Mouse (Mus musculus): Measurements from ENCODE around the gene Eif1ad.
A peak's percentile ranks its signal among the peaks of the same experiment; 100 is the strongest.
"Not testable (repeated sequence)": the region's sequence is repeated elsewhere in the genome, so short reads cannot be mapped to it uniquely, and the experiment has no call there.

Eif1ad gene

DNA sequence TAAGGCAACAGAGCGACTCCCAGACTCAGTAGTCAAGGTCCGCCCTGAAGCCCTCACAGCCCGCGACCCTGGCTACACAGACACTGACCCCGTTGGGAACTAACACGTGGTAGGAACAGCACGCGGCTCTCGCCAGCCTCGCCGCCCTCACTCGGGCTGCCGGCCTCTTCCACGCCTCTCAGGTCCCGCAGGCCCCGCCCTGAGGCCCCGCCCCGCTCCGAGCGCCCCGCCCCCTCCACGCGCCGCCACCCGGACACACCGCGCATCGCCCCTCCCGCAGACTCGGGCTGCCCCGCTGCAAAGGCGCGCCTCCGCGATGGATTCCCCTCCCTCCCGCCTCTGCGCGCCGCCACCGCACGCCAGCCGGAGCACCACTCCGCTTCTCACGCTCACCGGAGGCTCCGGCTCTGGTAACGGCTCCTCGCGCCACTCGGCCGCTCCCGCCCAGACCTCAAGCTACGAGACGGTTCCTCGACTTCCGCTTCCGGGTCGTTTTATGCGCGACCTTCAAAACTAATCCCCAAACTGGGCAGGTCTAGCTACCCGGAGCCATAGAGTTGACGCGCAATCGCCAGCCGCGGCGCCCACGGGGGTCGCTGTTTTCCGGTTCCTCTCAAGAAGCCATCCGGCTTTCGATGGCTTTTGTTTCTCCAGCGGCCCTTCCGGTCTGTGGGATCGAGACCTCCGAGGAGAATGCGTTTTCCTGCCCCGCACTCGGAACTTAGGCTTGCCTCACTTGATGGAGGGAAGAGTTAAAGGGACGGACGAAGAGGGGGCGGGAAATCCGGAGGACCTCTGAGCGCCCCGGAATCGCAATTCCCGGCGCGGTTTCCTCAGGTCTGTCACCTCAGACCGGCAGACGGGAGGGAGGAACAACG, at the start of gene Eif1ad:
Gene Eif1ad (plus strand): TSS at position 567 of the 878 bp plus-strand sequence.
- Histone ChIP-seq H3K36me3 (ENCODE audit: control insufficient read depth, insufficient read depth, low read length, poor library complexity, severe bottlenecking) (peaks cover 6% of the 10 kb centered on the region), H3K27me3 (ENCODE audit: control insufficient read depth, insufficient read depth, low read length, poor library complexity, severe bottlenecking) (no peaks in the 10 kb centered on the region)
- DNase-seq (ENCODE audit: low read depth, low spot score): peak; percentile 97

DNA sequence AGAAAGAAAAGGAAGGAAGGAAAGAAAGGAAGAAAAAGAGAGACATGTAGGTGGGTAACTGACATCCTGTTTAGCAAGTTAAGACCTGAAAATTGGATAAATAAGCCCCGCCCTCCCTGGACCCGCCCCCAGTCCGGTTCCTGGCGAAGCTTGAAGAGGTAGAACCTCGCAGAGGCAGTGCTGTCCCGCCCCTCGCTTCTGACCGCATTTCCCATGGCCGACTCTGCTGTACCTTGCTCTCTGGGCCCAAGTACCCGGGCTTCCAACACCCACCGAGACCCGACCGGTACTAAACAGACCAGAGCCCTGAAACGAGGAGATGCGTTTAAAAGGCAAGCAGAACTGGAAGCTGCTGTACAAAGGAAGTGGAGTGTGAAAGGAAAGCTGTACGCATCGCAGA, 42.7 kb upstream of the Eif1ad start:
- Histone ChIP-seq H3K36me3 (ENCODE audit: control insufficient read depth, insufficient read depth, low read length, poor library complexity, severe bottlenecking) (no peaks in the 10 kb centered on the region), H3K27me3 (ENCODE audit: control insufficient read depth, insufficient read depth, low read length, poor library complexity, severe bottlenecking) (no peaks in the 10 kb centered on the region)
- DNase-seq (ENCODE audit: low read depth, low spot score): peak; percentile 18

DNA sequence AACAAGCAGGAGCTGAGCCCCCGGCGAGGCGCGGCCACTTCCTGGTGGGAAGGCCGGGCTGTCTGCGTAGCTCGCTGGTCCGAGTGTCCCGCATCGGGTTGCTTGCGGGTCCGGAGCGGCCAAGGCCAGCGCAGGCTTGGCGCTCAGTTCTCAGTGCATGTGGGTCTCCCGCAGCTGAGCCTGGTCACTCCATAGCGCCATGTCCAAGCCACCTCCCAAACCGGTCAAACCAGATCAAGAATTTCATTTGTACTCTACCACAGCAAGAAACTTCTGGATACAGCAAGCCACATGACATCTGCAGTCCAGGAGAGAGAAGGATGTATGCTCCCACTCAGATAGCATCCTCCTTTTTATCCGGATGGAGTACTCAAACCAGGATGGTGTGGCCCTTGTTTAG, 38.6 kb upstream of the Eif1ad start:
- no peaks in the 10 kb centered on the region for H3K27me3 ChIP-seq (ENCODE audit: control insufficient read depth, insufficient read depth, low read length, poor library complexity, severe bottlenecking)
- no peak for DNase-seq (ENCODE audit: low read depth, low spot score)
- no peaks in the 10 kb centered on the region for H3K36me3 ChIP-seq (ENCODE audit: control insufficient read depth, insufficient read depth, low read length, poor library complexity, severe bottlenecking)

DNA sequence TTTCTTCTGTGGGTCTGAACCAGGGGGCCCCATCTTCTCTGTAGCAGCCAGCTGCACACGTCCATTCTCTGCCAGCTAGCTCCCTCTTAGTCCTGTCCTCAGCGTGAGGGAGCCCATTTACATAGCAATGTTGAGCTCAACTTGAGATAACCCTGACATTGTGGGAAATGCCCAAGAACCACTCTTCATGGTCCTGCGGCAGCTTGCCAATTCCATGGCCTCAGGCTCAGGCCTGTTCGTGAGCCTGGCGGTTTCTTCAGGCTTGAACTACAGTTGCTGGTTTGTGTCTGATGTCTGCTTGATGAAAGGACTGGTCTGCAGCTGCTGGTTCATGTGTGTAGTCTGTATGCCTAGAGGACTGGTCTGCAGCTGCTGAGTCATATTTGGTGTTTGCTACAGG, 31.8 kb upstream of the Eif1ad start:
- Histone ChIP-seq H3K36me3 (ENCODE audit: control insufficient read depth, insufficient read depth, low read length, poor library complexity, severe bottlenecking) (no peaks in the 10 kb centered on the region), H3K27me3 (ENCODE audit: control insufficient read depth, insufficient read depth, low read length, poor library complexity, severe bottlenecking) (no peaks in the 10 kb centered on the region)
- DNase-seq (ENCODE audit: low read depth, low spot score): no peak

- no peak for DNase-seq (ENCODE audit: low read depth, low spot score)
- no peaks in the 10 kb centered on the region for H3K27me3 ChIP-seq (ENCODE audit: control insufficient read depth, insufficient read depth, low read length, poor library complexity, severe bottlenecking)
- no peaks in the 10 kb centered on the region for H3K36me3 ChIP-seq (ENCODE audit: control insufficient read depth, insufficient read depth, low read length, poor library complexity, severe bottlenecking)
These were observed 31.1 kb upstream of the Eif1ad start, which contains the start of gene Catsper1 for GRCm38 (mm10) chr19:5335441-5335840. Gene Catsper1 (plus strand): TSS chr19:5335741.

DNA sequence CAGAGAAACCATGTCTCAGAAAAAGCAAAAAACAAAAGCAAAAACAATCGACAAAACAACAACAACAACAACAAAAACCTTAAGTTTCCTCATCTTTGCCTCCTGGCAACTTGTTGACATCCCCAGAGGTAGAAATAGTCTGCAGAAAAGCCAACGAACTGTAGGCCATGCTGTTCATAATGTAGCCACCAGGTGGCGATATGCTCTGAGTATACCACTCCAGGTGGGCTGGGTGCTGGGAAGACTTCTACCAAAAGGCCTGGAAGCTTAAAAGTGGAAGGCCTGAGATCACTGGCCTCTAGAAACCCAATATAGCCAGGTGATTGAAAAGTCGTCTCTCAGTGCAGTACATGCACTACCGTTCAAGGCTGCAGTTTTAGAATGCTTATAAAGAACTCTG, 28.6 kb upstream of the Eif1ad start:
- H3K27me3 ChIP-seq (ENCODE audit: control insufficient read depth, insufficient read depth, low read length, poor library complexity, severe bottlenecking): no peaks in the 10 kb centered on the region
- DNase-seq (ENCODE audit: low read depth, low spot score): peak; percentile 86
- H3K36me3 ChIP-seq (ENCODE audit: control insufficient read depth, insufficient read depth, low read length, poor library complexity, severe bottlenecking): no peaks in the 10 kb centered on the region

GRCm38 (mm10) chr19:5341360-5341759, 25.2 kb upstream of the Eif1ad start:
- no peaks in the 10 kb centered on the region for H3K27me3 ChIP-seq (ENCODE audit: control insufficient read depth, insufficient read depth, low read length, poor library complexity, severe bottlenecking)
- DNase-seq (ENCODE audit: low read depth, low spot score): no peak
- H3K36me3 ChIP-seq (ENCODE audit: control insufficient read depth, insufficient read depth, low read length, poor library complexity, severe bottlenecking): no peaks in the 10 kb centered on the region

DNA sequence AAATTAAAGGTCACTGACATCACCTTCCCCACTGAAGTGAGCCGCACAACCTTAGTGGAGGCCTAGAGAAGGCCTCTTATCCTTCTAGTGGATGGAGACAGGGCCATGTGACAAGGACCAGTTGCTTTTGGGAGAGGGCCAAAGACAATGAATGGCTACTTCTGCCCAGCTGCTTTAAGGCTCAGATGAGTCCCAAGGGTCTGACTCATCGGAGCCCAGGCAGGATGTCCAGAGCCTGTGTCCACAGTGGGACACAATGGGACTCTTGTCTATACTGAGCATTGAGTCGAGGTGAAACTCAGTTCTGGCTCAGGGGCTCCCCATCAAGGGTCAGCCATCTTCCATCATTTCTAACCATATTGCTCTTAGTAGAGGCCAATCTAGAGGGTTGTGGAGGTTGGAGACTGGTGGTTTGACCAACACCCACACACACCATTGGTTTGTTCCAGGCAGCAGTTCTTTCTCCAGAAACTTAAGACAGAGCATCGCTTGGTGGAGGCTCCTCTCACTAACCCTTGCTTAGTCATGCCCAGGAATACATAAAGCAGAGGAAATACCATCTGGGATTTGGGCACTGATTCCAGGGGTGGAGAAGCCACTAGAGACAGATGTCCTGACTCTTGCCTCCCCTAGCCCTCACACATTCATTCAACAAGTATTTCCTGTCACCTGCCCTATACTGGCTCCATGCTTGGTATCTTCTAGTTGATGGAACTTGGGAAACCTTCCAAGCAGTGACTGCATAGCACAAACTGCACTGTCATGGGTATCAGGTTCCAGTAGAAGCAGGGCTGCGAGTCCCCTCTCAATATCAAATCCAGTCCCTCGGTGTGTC, 21.0 kb upstream of the Eif1ad start:
- Histone ChIP-seq H3K27me3 (ENCODE audit: control insufficient read depth, insufficient read depth, low read length, poor library complexity, severe bottlenecking) (no peaks in the 10 kb centered on the region; the same call in 1 of the 2 replicates), H3K36me3 (ENCODE audit: control insufficient read depth, insufficient read depth, low read length, poor library complexity, severe bottlenecking) (no peaks in the 10 kb centered on the region)
- no peak for DNase-seq (ENCODE audit: low read depth, low spot score)

GRCm38 (mm10) chr19:5348064-5348463, 18.5 kb upstream of the Eif1ad start:
- no peaks in the 10 kb centered on the region; the same call in 1 of the 2 replicates for H3K27me3 ChIP-seq (ENCODE audit: control insufficient read depth, insufficient read depth, low read length, poor library complexity, severe bottlenecking)
- no peak for DNase-seq (ENCODE audit: low read depth, low spot score)
- H3K36me3 ChIP-seq (ENCODE audit: control insufficient read depth, insufficient read depth, low read length, poor library complexity, severe bottlenecking): no peaks in the 10 kb centered on the region

DNA sequence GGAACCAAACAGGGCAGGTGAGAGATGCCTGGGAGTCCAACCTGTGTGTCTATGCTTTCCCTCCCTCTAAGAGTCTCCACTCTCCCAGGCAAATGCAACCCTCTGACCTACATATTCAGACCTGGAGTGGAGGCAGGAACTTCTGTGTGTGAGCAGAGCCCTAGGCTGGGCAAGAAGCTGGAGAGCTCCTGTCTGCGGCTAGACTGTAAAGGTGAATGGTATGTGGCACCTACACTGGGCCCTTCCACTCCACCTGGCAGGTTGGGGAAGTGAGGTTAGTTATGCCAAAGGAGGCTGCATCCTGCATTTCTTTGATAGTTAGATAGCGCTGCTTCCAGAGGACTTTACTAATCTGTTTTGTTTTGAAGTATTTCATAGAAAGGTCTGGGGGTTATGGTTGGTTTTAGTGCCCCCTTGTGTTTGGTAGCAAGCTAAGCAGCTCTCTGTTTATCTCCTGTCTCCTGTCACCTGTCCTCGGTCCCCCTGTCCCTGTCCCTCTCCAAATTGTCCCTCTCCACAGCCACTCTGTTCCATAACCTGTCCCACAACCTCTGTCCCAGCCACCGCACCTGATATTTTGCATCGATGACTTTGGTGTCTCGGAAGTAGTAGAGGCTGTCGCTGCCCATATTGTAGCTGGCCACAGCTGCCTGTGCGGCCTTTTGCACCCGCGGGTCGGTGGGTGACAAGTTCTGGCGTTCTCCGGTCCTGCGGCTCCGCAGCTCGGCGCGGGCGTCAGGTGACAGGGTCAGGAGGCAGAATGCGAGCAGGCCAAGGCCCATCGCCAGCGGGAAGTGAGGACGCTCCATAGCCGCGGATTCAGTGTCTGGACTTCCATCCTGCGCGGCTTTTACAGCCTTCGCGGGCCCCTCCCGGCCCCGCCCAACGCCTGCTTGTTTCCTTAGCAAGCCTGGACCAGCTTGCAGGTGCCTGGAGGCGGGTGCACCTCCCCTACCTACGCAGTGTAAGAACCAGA, 17.7 kb upstream of the Eif1ad start:
- H3K36me3 ChIP-seq (ENCODE audit: control insufficient read depth, insufficient read depth, low read length, poor library complexity, severe bottlenecking): no peaks in the 10 kb centered on the region
- DNase-seq (ENCODE audit: low read depth, low spot score): peak; percentile 57
- no peaks in the 10 kb centered on the region; the same call in 1 of the 2 replicates for H3K27me3 ChIP-seq (ENCODE audit: control insufficient read depth, insufficient read depth, low read length, poor library complexity, severe bottlenecking)

DNA sequence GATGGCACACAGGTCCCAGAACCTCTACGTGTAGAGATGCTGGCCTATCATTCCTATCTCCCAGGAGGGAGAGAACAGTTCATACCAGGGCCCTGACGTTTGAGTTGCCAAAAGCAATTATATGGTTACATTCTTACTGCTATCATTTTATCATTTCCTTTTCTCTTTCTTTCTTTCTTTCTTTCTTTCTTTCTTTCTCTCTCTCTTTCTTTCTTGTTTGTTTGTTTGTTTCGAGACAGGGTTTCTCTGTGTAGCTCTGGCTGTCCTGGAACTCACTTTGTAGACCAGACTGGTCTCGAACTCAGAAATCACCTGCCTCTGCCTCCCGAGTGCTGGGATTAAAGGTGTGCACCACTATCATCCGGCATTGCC, 17.1 kb upstream of the Eif1ad start, which contains the start of gene Cst6:
Gene Cst6 (minus strand): TSS at position 73 of the 372 bp plus-strand sequence.
- DNase-seq (ENCODE audit: low read depth, low spot score); H3K27me3 ChIP-seq (ENCODE audit: control insufficient read depth, insufficient read depth, low read length, poor library complexity, severe bottlenecking); H3K36me3 ChIP-seq (ENCODE audit: control insufficient read depth, insufficient read depth, low read length, poor library complexity, severe bottlenecking): not testable (repeated sequence)

DNA sequence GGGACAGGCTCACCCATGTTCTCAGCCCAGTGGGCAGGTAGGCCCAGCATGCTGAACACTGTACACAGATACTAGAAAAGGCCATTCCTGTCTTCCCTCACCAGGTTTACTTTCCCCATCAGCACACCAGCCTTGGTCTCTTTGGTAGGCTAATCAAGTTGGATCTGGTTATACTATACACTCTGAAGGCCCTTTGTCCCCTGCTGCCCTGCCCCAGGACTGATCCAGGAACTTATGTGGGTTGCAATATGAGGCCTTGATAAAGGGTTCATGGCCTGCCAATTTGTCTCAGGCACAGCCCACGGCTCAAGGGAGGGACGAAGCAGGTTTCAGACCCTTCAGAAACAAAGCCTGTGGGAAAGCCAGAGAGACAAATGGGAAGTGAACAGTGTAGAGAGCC, 12.9 kb upstream of the Eif1ad start:
- no peak for DNase-seq (ENCODE audit: low read depth, low spot score)
- Histone ChIP-seq H3K36me3 (ENCODE audit: control insufficient read depth, insufficient read depth, low read length, poor library complexity, severe bottlenecking) (no peaks in the 10 kb centered on the region), H3K27me3 (ENCODE audit: control insufficient read depth, insufficient read depth, low read length, poor library complexity, severe bottlenecking) (no peaks in the 10 kb centered on the region)

- Histone ChIP-seq H3K36me3 (ENCODE audit: control insufficient read depth, insufficient read depth, low read length, poor library complexity, severe bottlenecking) (no peaks in the 10 kb centered on the region), H3K27me3 (ENCODE audit: control insufficient read depth, insufficient read depth, low read length, poor library complexity, severe bottlenecking) (no peaks in the 10 kb centered on the region)
- DNase-seq (ENCODE audit: low read depth, low spot score): no peak
These were observed 10.5 kb upstream of the Eif1ad start for GRCm38 (mm10) chr19:5356080-5356479.

GRCm38 (mm10) chr19:5362186-5362585, 4.4 kb upstream of the Eif1ad start:
- no peak for DNase-seq (ENCODE audit: low read depth, low spot score)
- Histone ChIP-seq H3K36me3 (ENCODE audit: control insufficient read depth, insufficient read depth, low read length, poor library complexity, severe bottlenecking) (no peaks in the 10 kb centered on the region; the same call in 1 of the 2 replicates), H3K27me3 (ENCODE audit: control insufficient read depth, insufficient read depth, low read length, poor library complexity, severe bottlenecking) (no peaks in the 10 kb centered on the region)
